Mouse (Mus musculus) megakaryocyte progenitor cell, adult 5-6 weeks (primary cell): ENCODE measurements around the gene Sh3bp1. TPM values are rescaled to one million over a fixed set of nuclear protein-coding genes. Genes with fewer than 3 reads are reported as not detected.
A peak's percentile ranks its signal among the peaks of the same experiment; 100 is the strongest.

Experiments
- ATAC-seq: replicated peaks from 2 replicates; pipeline ENCODE4 v1.8.0; 2016; ENCODE audit warnings: mild to moderate bottlenecking, moderate TSS enrichment, inconsistent platforms; ENCODE audit not compliant: poor library complexity
- total RNA-seq, 2 experiments: library from RNA; stranded (forward) in 1 of 2; stranded (reverse) in 1 of 2; fragments of 157-497, 149-512 nt in 1 of 2; fragments of 200-1000 nt in 1 of 2; gene quantifications; 2 replicates each; pipeline versions ENCODE4 v1.2.3 to v1.2.4; 2015 to 2017

The Sh3bp1 gene
- total RNA-seq, 2 experiments from 2014 or later: 22.9 to 42.5 TPM

DNA sequence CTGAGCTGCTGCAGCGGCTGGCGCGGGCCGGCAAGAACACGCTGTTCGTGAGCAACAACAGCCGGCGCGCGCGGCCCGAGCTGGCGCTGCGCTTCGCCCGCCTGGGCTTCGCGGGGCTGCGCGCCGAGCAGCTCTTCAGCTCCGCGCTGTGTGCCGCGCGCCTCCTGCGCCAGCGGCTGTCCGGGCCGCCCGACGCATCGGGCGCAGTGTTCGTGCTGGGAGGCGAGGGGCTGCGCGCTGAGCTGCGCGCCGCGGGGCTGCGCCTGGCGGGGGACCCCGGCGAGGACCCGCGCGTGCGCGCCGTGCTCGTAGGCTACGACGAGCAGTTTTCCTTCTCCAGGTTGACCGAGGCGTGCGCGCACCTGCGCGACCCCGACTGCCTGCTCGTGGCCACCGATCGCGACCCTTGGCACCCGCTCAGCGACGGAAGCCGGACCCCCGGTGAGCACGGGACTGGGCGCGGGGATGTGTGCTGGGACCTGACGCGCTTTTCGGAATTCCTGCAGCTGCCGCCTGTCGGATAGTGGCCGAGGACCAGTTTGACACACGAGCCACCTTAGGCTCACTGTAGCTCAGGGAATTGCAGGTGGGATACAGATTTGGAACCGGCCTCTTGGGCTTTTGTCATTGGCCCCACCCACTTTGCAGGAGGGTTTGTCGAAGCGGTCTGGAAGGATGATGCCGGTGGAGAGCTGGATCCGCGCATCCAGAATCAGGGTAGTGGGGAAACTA, 14.7 kb downstream of the Sh3bp1 start:
- ATAC-seq: peak; percentile 4; the same call in 1 of the 2 replicates

DNA sequence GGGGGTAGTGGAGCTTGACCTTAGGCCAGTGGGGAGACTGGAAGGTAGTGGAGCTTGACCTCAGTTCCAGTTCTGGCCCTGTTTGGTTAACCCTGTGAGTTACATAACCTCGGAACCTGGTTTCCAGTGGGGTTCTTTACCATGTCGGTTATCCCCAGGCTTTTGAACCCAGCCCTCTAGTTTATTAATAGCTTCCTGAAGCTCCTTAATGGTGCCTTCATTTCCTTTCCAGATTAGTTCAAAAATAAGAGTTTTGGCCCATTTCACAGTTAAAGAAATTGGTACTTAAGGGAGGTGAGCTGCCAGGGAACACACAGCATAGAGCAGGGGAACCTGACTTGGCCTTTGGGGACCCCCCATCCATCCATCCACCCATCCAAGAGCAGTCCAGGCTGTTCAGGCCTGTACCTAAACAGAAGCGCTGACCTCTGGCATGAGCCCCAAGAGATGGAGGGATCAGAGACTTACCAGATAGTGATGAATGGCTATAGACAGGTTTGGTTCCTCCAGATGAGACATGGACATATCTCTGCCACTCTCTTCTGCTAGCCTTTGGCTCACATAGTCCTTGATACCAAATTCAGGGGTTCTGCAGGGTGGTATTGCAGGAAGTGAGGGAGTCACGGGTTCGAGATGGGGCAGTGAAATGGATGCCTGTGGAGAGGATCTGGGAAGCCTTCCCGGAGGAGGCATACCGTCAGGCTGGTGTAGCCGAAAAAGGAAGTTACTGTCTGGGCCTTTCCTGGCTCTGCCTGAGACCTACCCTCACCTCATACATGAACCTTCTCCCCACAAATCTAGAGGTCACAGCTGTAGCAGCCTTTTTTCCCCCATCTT, 15.5 kb downstream of the Sh3bp1 start:
- no peak for ATAC-seq

DNA sequence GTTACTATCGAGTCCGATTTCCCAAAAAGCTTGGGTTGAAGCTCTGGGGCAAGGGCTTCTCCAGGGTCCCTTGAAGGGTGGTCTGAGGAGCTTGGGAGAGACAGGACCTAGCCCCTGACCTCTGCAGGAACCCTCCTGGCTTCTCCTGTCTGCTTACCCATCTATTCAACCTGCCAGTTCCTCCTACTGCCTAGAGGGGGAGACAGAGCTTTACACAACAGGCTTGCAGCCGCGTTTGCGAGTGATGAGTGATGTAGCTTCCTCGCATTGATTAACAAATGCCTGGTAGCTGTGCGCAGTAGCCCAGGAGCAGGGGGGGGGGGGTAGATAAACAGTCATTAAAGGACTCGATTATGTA, 16.1 kb downstream of the Sh3bp1 start:
- ATAC-seq: peak; percentile 61

- no peak for ATAC-seq
These were observed 16.7 kb downstream of the Sh3bp1 start for GRCm38 (mm10) chr15:78916052-78916826.

GRCm38 (mm10) chr15:78918126-78918525, 18.6 kb downstream of the Sh3bp1 start:
- no peak for ATAC-seq

DNA sequence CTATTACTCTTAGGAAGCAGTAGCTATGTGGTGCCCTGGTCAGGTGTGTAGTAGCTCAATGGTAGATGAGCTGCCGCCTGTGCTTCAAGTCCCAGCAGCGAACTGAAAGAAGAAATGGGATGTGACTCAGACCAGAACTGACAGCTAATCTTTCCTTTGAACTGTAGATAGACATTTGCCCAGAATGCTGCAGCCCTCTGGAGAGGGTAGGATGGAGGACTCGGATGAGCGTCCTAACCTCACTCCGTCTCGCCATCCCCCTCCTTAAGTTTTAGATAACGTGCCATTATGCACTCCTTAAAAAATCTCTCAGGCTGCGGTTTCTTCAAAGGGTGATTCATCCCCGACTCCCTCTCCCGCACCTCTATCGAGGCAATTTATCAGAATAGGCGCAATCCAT, 20.3 kb downstream of the Sh3bp1 start:
- ATAC-seq: no peak

DNA sequence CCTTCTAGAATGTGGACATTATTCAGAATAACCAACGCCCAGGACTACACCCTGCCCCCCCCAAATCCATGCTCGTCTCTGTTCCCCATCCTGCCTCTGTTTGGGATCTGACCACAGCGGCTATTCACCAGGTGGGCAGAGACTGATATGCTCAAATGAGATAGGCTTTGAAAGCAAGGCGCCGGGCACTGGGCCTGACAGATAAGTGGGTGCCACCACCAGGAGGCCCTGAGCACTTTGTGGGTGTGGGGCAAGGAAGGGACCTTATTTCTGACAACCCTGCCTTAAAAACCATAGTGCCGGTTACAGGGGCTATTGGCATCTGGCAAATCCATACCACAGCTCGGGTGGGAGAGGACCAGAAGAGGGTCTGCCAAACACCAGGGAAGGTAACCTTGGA, 23.1 kb downstream of the Sh3bp1 start:
- ATAC-seq: peak; percentile 69

GRCm38 (mm10) chr15:78923585-78923984, 24.0 kb downstream of the Sh3bp1 start:
- peak; percentile 67 for ATAC-seq

DNA sequence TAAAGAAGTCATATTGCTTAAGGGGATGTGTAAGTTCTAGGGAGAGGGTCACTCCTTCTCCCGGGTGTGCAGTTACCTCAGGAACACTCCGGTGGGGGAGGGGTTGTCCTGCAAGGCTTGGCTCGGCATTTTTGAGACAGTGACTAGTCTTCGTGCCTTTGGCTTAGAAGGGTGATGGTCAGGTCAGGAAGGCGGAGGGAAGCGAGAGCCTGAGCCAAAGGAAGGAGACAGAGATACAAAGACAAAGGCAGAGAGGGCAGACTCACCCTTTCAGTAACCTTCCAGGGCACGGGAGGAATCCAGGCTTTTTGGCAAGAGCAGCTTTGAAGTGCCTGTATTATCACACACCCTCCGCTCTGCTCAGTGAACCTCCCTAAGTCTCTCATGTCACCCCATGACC, 25.6 kb downstream of the Sh3bp1 start:
- no peak for ATAC-seq

DNA sequence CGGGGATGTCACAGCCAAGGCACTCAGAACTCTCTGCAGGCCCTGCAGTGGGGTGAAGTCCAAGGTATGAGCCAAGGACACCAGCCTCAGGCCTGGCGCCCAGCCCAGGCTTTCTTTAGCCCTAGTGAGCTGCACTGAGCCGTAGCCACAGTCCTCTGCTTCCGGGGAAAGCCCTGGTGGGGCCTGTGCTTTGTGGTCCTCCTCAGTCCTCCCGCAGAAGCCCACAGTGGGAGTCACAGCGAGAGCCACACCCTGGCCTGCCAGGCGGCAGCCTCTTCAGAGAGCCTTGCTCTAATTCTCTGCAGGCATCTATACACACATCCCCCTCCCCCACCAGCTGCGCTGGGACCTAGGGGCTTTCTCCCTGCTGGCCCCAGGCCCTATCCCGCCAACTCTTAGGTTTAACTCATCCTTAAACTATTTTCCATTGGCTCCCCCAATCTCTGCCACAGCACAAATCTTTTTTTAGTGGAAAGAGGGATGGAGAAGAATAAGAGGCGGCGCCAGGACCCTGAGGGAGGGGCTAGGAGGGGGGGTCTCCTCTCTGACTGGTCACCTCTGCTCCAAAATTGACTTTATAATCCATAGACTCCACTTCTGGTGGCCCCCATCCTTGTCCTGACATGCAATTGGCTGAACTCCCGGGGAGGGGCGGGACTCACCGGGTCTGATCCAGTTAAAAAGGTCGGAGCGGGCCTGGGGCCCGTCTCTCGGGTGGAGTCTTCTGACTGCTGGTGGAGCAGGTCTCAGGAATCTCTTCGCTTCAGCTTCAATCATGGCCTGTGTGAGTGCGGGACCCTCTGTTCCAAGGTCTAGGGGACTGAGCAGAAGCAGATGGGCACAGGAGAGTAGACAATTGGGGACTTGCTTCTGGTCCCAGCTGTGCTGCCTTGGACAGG, 26.7 kb downstream of the Sh3bp1 start, which contains the start of gene Lgals1:
TSS of gene Lgals1 (plus strand) at position 705 of the 899 bp plus-strand sequence.
- peak; percentile 24 for ATAC-seq

- no peak for ATAC-seq
These were observed 27.6 kb downstream of the Sh3bp1 start for GRCm38 (mm10) chr15:78927021-78927787.

DNA sequence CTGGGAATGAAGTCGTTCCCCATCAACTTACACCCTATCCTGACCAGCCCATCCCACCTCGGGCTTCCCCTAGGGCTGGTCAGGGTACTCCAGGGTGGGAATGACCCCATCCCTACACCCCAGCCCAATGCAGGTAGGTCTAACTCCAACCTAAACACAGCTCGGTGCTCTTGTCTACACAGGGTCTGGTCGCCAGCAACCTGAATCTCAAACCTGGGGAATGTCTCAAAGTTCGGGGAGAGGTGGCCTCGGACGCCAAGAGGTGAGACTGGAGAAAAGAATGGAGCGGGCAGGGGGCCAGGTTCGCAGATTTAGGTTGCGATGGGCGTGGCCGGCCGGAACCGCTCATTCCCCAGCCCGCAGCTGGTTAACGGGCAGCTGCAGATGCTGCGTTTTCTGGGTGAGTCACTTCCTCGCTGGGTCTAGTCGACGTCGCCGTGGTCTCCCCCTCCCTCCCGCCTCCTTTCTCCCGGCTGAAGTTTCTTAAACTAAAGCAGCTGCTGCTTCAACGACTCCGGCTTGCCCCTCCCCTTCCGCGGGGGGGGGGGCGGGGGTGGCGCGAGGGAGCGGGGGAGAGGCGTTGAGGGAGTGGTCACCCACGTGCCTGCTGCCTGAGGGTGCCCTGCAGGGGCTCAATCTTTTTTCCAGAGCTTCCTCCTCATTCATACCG, 28.4 kb downstream of the Sh3bp1 start:
- peak; percentile 56 for ATAC-seq

- no peak for ATAC-seq
These were observed 29.0 kb downstream of the Sh3bp1 start for GRCm38 (mm10) chr15:78928539-78928938.

- no peak for ATAC-seq
These were observed 30.7 kb downstream of the Sh3bp1 start for GRCm38 (mm10) chr15:78930192-78930706.

DNA sequence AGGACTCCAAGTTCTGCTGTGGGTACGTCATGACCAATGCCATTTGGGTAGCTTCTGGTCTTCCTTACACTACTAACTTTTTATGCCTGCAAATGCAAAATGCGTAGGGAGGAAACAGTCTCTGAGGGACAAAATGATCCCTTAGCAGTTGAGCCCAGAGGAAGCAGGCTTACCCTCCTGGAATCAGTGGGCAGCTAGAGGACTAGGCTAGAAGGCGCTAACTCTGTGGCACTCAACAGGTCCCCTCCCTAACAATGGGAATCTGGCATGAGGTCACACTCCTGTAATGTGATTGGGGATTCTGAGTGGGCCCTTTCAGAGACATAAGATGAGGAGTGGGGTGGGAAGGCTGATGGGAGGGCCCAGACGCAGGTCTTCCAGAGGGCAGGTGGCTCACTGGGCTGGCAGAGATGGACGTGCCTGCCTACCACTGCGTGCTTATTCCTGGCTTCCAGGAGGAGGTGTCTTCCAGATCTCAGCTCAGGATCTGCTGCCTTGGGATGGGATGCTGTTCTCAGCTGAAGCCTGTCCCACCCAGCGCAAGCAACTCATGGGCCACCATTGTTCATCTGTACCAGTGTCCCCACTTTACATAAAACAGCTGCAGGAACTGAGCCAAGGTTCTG, 31.3 kb downstream of the Sh3bp1 start:
- ATAC-seq: no peak

- ATAC-seq: peak; percentile 73
These were observed 32.0 kb downstream of the Sh3bp1 start for GRCm38 (mm10) chr15:78931577-78931976.

- ATAC-seq: peak; percentile 82
These were observed 35.3 kb downstream of the Sh3bp1 start, which contains the start of gene Nol12 for GRCm38 (mm10) chr15:78934784-78935320. Nol12 (plus strand) TSS chr15:78934933.

DNA sequence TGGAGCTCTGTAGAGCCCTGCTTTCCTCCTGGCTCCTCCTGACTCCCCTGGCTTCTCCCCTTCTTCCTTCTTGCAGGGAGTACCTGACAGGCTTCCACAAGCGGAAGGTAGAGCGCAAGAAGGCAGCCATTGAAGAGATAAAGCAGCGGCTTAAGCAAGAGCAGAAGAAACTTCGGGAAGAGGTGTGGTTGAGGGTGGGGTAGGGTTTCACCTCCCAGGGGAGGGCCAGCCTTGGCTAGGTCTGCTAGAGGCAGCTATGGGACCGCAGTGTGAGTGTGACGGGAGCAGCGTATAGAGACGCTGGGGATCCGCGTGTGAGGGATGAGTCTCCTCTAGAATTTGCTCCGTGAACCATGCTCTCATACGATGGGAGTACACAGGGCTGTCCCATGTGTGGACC, 36.8 kb downstream of the Sh3bp1 start:
- no peak for ATAC-seq
